In the genomic region with DNA sequence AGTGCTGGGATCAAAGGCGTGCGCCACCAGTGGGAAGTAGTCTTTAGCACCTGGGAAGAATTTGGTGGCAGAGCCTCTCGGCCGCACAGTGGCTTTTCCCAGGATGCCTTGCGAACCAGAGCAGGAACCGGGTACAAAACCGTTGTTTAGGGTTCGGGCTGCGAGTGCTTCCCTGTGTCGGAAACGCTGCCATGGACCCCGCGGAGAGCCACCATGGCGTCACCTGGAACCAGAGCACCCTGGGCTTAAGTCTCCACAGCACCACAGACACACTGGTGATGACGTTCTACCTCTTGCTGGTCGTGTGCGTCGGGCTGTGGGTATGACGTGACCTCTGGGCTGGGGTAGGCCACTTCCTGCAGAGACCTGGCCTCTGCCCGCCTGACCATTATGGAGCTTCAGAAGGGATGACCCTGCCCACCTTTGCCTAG, we compare ENCODE assay signal across 7 mouse cellular contexts. TPM values are rescaled to one million over a fixed set of nuclear protein-coding genes. Genes with fewer than 3 reads are reported as not detected.
DNase-seq lines count a peak whose midpoint lies in the region; ATAC-seq and TF ChIP-seq lines count a peak whose summit lies in the region.

A gene (plus strand): TSS at position 134 of the 431 bp plus-strand sequence.

- no peak for TF ChIP-seq CTCF in midbrain, postnatal 0 days (IDR thresholded peaks at IDR 0.05)

- H3K27ac ChIP-seq in brown adipose tissue, adult 24 weeks (replicated peaks; ENCODE audit: low read depth, low read length): no peak within 1 kb of the TSS
- no peak within 1 kb of the TSS for H3K27ac ChIP-seq in intestine, embryonic 15.5 days
- H3K27ac ChIP-seq in midbrain, postnatal 0 days (ENCODE audit: low read depth, low read length): no peak within 1 kb of the TSS

- H3K4me1 ChIP-seq in brown adipose tissue, adult 24 weeks (ENCODE audit: control insufficient read depth, insufficient read depth, insufficient read length, low read length): peaks cover 2% of the 10 kb centered on the region
- peaks cover 11% of the 10 kb centered on the region; the same call in 1 of the 2 replicates for H3K4me1 ChIP-seq in intestine, embryonic 15.5 days (replicated peaks)
- H3K4me1 ChIP-seq in midbrain, postnatal 0 days (ENCODE audit: insufficient read depth, low read length): peaks cover 5% of the 10 kb centered on the region; the same call in 1 of the 2 replicates

- WGBS in intestine, embryonic 15.5 days: 31% methylated on average over 20 of the region's 20 CpGs
- WGBS in midbrain, postnatal 0 days: 31% methylated on average over 20 of the region's 20 CpGs

- no peak within 1 kb of the TSS for H3K9ac ChIP-seq in intestine, embryonic 15.5 days
- H3K9ac ChIP-seq in midbrain, postnatal 0 days (replicated peaks; ENCODE audit: low read length, poor library complexity, severe bottlenecking): no peak within 1 kb of the TSS

- intact Hi-C loops in left cerebral cortex, postnatal 10 days (cut with DNase I): loop anchor here (5.0 to 10.0 kb wide), 3 partner anchors 57 to 367 kb away; a partner anchor contains a TSS

- DNase-seq in ES-CJ7 (ENCODE audit: low read depth, low spot score): peak; percentile 79
- DNase-seq in midbrain, postnatal 0 days (ENCODE audit: low spot score): no peak
- DNase-seq in adipocyte (ENCODE audit: low spot score): no peak
- DNase-seq in cerebellum, postnatal 25 days: no peak
- DNase-seq in left cerebral cortex, postnatal 10 days (ENCODE audit: extremely low spot score in 1 of 2, low spot score in 2 of 2): no peak

- peak within 1 kb of the TSS; percentile 53 for H3K4me2 ChIP-seq in intestine, embryonic 15.5 days (replicated peaks)
- peak within 1 kb of the TSS; percentile 24; the same call in 1 of the 2 replicates for H3K4me2 ChIP-seq in midbrain, postnatal 0 days (ENCODE audit: low read depth, low read length, poor library complexity, severe bottlenecking)

- H3K4me3 ChIP-seq in brown adipose tissue, adult 24 weeks (ENCODE audit: insufficient read depth, low read depth, low read length): 0 out of 2 replicates have a peak within 1 kb of the TSS, but pooled peaks have one; percentile 22
- H3K4me3 ChIP-seq in intestine, embryonic 15.5 days (replicated peaks): peak within 1 kb of the TSS; percentile 20
- no peak within 1 kb of the TSS for H3K4me3 ChIP-seq in midbrain, postnatal 0 days (ENCODE audit: low read depth, low read length)

- no peaks in the 10 kb centered on the region for H3K36me3 ChIP-seq in intestine, embryonic 15.5 days
- no peaks in the 10 kb centered on the region for H3K36me3 ChIP-seq in midbrain, postnatal 0 days (ENCODE audit: insufficient read depth, low read length)

- no peak for ATAC-seq in intestine, embryonic 15.5 days
- ATAC-seq in midbrain, postnatal 0 days (ENCODE audit: low FRiP score): no peak

- peaks cover 6% of the 10 kb centered on the region for H3K27me3 ChIP-seq in intestine, embryonic 15.5 days (replicated peaks)
- 0 out of 2 replicates have a peak, but pooled peaks cover 5% of the 10 kb centered on the region for H3K27me3 ChIP-seq in midbrain, postnatal 0 days (ENCODE audit: insufficient read depth, low read length)

- H3K9me3 ChIP-seq in intestine, embryonic 15.5 days: no peaks in the 10 kb centered on the region
- no peaks in the 10 kb centered on the region for H3K9me3 ChIP-seq in midbrain, postnatal 0 days (ENCODE audit: low read length)

RNA-seq across cellular contexts. Expression of the gene that starts here (rescaled TPM):
- polyA plus RNA-seq in brown adipose tissue, adult 24 weeks (2012; ENCODE audit: insufficient read depth, insufficient read length, missing spikeins): not detected in 2 replicates
- not detected in 2 replicates for polyA plus RNA-seq in intestine, embryonic 15.5 days (2015; fragmentation: Nextera tagmentation; extraction: Ambion mirVana)
- total RNA-seq in midbrain, postnatal 0 days (2014; rRNA removed): not detected in 2 replicates
- polyA plus RNA-seq in midbrain, postnatal 0 days (2015; fragmentation: Nextera tagmentation; extraction: Ambion mirVana): not detected in 2 replicates
- total RNA-seq in left cerebral cortex, postnatal 10 days (2021): under 1 TPM in 1 of 2 experiments, not detected in 1; 0.16 TPM
